Comparison of ENCODE assay signal across 8 mouse cellular contexts in the genomic region with DNA sequence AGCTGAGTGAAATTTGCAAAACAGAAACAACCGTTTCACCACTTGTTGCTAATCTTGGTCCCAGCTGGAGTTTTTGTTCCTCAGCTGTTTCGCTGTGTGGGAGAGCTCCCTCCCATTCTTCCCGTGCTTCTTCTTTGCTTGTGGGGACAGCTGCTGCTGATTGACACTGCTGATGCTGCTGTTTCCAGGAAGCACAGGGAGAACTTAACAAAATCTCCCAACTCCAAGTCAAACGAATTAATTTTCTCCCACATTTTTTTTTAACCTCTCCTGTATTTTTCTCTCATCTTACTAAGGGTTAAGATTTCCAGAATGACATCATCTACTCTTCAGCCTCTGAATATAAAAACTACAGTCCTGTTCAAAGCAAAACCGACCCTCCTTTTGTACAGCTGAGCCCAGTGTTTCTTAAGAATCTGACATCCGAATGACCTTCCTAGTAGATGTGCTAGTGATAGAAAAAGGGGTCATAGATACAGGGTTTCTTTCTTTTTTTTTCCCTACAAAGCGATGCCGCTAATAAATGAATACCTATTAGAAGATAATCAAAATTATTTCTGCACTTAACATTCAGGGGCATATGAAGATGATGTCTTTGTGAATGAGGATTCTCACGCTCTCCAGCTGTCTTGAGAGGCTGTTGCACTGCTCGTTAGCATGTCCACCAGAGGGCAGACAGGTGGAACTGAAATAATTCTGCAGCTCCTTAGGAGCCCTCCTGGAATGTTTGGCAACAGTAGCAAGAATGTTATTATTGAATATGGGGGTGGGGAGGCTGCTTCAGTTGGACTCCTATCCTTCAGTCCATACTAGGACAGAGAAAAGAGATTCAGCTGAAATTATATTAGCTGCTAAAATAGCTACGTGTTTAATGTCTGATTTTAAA.
DNase-seq lines count a peak whose midpoint lies in the region; ATAC-seq lines count a peak whose summit lies in the region.

No protein-coding gene starts in this region.

- peak overlapping the region; percentile 21; the same call in 1 of the 2 replicates for H3K27ac ChIP-seq in forebrain, embryonic 11.5 days (ENCODE audit: low read depth, low read length)
- H3K27ac ChIP-seq in hindbrain, embryonic 12.5 days: 0 out of 2 replicates have a peak overlapping the region, but pooled peaks have one; percentile 23
- H3K27ac ChIP-seq in midbrain, embryonic 12.5 days (replicated peaks): peak overlapping the region; percentile 66

- no peaks in the 10 kb centered on the region for H3K27me3 ChIP-seq in forebrain, embryonic 11.5 days (ENCODE audit: control insufficient read depth, insufficient read depth, low read length)
- H3K27me3 ChIP-seq in hindbrain, embryonic 12.5 days: no peaks in the 10 kb centered on the region
- no peaks in the 10 kb centered on the region for H3K27me3 ChIP-seq in midbrain, embryonic 12.5 days

- DNase-seq in A20 (ENCODE audit: low read depth, low spot score): peak; percentile 3
- peak; percentile 75 for DNase-seq in adipocyte (ENCODE audit: low spot score)
- DNase-seq in forebrain, embryonic 11.5 days (ENCODE audit: low spot score): peak; percentile 57
- peak; percentile 30 to 43 for DNase-seq in left cerebral cortex, adult 18-20 months (ENCODE audit: low spot score in 2 of 2)
- DNase-seq in telencephalon, adult 2 months (ENCODE audit: low read depth, low spot score): peak; percentile 47
- no peak for DNase-seq in c-Kit-positive CD71-positive TER-119-positive erythroid progenitor cells, embryonic 14.5 days (ENCODE audit: low spot score)

- H3K4me3 ChIP-seq in forebrain, embryonic 11.5 days (ENCODE audit: low read depth, low read length): no peak overlapping the region
- no peak overlapping the region for H3K4me3 ChIP-seq in hindbrain, embryonic 12.5 days
- no peak overlapping the region for H3K4me3 ChIP-seq in midbrain, embryonic 12.5 days

- ATAC-seq in forebrain, embryonic 11.5 days (replicated peaks; ENCODE audit: low FRiP score): peak; percentile 52
- peak; percentile 71 for ATAC-seq in hindbrain, embryonic 12.5 days (ENCODE audit: low FRiP score)
- ATAC-seq in midbrain, embryonic 12.5 days (ENCODE audit: low FRiP score, low read depth): peak; percentile 73

- 19% methylated on average over 11 of the region's 11 CpGs for WGBS in forebrain, embryonic 11.5 days
- WGBS in hindbrain, embryonic 12.5 days: 15% methylated on average over 11 of the region's 11 CpGs
- 13% methylated on average over 11 of the region's 11 CpGs for WGBS in midbrain, embryonic 12.5 days

- no peak overlapping the region for H3K9ac ChIP-seq in forebrain, embryonic 11.5 days (ENCODE audit: low read length)
- H3K9ac ChIP-seq in hindbrain, embryonic 12.5 days: no peak overlapping the region
- H3K9ac ChIP-seq in midbrain, embryonic 12.5 days (replicated peaks): no peak overlapping the region

- H3K4me2 ChIP-seq in forebrain, embryonic 11.5 days (ENCODE audit: low read depth, low read length, severe bottlenecking): peak overlapping the region; percentile 15; the same call in 1 of the 2 replicates
- H3K4me2 ChIP-seq in hindbrain, embryonic 12.5 days (replicated peaks): peak overlapping the region; percentile 17
- peak overlapping the region; percentile 23 for H3K4me2 ChIP-seq in midbrain, embryonic 12.5 days (replicated peaks)

- no peaks in the 10 kb centered on the region for H3K36me3 ChIP-seq in forebrain, embryonic 11.5 days (ENCODE audit: control insufficient read depth, insufficient read depth, low read length)
- H3K36me3 ChIP-seq in hindbrain, embryonic 12.5 days: no peaks in the 10 kb centered on the region
- H3K36me3 ChIP-seq in midbrain, embryonic 12.5 days: no peaks in the 10 kb centered on the region

- H3K9me3 ChIP-seq in forebrain, embryonic 11.5 days (ENCODE audit: control insufficient read depth, low read length): no peaks in the 10 kb centered on the region
- H3K9me3 ChIP-seq in hindbrain, embryonic 12.5 days (replicated peaks): no peaks in the 10 kb centered on the region
- no peaks in the 10 kb centered on the region for H3K9me3 ChIP-seq in midbrain, embryonic 12.5 days

- H3K4me1 ChIP-seq in forebrain, embryonic 11.5 days (replicated peaks; ENCODE audit: control insufficient read depth, insufficient read depth, low read length): no peaks in the 10 kb centered on the region; the same call in 1 of the 2 replicates
- peaks cover 15% of the 10 kb centered on the region for H3K4me1 ChIP-seq in hindbrain, embryonic 12.5 days
- H3K4me1 ChIP-seq in midbrain, embryonic 12.5 days: peaks cover 17% of the 10 kb centered on the region
